Mouse (Mus musculus) adrenal gland, postnatal 36 days (tissue): ENCODE measurements around the gene Fscn2. TPM values are rescaled to one million over a fixed set of nuclear protein-coding genes. Genes with fewer than 3 reads are reported as not detected.

Experiments used
- DNase-seq, 2 experiments: peaks; one replicate each; pipeline ENCODE4 v3.0.0; 2021; ENCODE audit warnings: mixed read lengths in 1 of 2
- total RNA-seq, 2 experiments: library from RNA; stranded (reverse); gene quantifications; 2 replicates each; pipeline ENCODE4 v1.2.3; 2021

Gene Fscn2
- total RNA-seq, 2 experiments from 2014 or later: 0.59 TPM; not detected in 1

DNA sequence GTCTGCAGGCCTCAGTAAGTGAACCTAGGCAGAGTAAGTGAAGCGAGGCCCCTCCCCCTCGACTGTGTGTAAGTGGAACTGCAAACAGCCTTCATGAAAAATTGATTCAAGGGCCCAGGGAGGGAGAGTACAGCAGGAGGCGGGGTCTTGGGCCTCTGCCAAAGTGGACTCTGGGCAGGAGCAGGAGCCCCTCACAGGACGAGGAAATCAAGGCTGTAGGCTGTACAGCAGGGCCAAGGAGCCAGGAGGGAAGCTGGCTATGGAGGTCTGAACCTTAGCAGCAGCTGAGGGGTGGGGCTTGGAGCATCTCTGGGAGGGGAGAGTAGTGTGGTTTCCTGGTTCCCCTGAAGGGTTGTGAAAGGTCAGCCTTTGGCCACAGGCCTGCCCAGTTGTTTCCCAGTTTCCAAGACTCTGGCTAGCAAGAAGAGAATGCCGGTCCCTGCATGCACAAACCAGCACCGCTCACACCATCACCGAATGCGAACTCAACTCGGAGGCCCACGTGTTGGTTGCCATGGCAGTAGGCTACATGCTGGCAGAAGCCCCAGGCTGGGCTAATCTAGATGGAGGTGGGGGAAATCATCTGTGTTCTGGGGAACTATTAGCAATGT, 3.4 kb upstream of the Fscn2 start:
- DNase-seq: peak; percentile 68 to 76

DNA sequence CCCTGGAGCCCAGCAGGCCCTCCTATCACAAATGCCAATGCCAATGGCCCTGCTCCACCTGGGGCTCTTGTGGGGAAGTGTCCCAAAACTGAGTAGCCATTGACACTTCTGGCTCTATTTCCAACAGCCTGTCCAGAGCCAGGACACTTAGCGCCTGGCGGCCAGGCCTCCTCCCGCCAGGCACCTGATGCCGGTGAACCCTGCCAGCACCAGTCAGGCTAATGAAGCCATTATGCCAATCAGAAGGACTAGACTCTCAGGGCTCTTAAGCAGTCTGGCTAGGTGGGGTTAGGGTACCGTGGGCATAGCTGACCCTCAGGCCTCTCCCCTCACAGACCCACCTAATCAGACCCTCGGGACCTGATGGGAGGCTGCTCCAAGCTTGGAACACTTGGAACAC, 1.9 kb upstream of the Fscn2 start:
- DNase-seq: no peak

DNA sequence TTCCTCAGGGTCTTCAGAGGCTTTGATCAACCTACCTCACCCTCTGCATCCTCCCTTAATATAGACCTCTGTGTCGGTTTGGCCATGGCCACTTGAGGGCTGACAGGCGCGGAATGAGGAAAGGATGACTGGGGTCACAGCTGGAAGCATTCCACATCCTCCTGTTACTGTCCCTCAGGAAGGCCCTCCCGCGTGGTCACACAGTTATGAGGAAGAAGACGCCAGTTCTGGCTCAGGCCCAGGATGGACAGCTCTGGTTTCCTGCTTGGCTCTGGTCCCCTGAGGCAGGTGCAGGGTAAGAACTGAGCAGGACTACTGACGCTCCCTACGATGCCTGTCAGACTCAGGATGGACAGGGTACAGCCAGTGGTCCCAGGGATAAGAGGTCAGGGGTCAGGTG, 1.3 kb upstream of the Fscn2 start:
- peak; percentile 55 to 70 for DNase-seq

DNA sequence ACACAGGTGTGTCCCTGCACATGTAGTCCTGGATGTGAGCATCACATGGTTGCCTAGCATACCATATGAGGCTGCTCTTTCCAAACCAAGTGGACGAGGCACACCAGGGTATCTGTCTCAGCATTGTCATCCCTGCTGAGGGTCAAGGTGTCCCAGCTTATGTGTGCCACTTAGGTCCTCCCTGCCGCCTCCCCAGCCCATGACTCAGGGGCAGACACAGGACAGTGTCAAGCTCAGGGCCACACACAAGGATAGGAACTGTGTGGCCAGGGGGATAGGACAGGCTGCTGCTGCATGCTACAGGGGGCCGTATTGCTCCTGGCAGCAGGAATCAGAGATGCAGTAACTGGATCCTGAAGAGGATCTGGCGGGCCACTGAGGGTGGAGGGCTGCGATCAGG, 579 bp upstream of the Fscn2 start:
- DNase-seq: peak; percentile 59 to 63

DNA sequence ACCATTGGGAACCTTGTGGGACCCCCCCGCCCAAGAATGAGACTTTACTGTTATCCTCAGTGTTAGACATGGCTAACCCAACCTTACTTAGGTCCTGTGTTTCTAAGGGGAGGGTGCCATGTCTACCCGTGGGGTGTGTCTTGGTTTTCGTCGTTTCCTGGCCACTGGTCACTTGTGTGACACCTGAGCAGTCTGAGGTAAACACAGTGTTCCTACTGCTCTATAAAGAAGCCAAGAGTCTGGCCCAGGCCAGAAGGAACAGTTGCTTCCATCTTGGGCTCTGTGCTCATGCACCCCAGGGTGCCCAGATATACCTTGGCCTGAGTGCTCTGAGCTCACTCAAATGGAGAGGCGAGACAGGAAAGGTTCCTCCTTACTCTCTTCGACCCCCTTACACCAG, 1.6 kb downstream of the Fscn2 start:
- DNase-seq: no peak

DNA sequence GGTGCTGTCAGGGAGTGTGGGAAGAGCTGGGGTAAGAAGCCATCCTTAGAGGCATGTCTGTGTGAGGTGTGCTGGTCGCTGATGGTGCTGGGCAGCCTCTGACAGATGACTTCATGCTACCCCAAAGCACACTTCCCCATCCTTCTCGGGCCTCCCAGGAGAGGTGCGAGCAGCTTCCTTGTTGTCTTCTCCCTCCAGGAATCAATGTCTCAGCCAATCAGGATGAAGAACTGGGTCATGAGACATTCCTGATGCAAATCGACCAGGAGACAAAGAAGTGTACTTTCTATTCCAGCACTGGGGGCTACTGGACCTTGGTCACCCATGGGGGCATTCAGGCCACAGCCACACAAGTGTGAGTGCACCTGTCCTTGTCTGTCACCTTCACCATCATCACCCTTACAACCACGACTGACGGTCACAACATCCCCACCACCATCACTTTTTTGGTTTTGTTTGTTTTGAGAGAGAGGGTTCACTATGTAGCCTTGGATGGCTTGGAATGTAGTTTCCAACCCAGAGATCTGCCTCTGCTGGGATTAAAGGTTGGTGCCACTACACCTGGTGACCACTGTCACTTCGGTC, 5.2 kb downstream of the Fscn2 start:
- DNase-seq: no peak

DNA sequence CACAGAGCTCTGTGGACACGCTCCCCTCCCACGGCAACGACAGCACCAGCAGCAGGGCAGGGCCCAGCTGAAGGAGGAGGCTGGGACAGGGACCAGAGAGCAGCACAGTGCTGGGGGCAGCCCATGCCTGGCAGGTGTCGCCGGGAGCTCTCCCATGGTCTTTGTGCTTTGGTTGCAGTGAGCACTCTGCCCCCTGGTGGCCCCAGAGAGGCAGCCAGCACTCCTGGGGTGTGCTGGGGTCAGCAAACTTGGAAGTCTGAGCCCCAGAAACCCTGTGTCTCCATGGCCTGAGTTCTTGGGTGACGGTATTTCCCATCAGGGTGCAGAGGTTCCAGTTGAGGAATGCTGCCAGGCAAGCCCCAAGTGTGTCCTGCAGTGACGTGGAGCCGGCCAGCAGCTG, 8.3 kb downstream of the Fscn2 start:
- DNase-seq: peak; percentile 77 to 85

DNA sequence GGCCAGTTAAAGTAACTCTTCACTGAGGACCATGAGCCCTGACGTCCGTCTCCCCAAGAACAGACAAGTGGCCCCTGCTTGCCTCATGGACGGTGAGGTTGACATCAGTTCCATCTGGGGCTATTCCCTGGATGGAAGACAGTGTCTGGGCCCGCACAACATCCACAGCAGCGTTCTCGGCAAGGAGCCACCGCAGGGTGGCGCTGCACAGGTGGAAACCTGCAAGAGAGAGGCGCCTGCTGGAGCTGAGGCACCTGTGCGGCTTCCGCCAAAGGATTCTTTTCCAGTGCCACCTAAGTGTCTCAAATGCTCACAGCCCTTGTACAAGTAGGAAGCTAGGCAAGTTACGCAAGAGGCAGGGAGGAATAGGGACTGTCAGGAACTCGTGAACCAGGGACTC, 11.7 kb downstream of the Fscn2 start:
- DNase-seq: no peak

DNA sequence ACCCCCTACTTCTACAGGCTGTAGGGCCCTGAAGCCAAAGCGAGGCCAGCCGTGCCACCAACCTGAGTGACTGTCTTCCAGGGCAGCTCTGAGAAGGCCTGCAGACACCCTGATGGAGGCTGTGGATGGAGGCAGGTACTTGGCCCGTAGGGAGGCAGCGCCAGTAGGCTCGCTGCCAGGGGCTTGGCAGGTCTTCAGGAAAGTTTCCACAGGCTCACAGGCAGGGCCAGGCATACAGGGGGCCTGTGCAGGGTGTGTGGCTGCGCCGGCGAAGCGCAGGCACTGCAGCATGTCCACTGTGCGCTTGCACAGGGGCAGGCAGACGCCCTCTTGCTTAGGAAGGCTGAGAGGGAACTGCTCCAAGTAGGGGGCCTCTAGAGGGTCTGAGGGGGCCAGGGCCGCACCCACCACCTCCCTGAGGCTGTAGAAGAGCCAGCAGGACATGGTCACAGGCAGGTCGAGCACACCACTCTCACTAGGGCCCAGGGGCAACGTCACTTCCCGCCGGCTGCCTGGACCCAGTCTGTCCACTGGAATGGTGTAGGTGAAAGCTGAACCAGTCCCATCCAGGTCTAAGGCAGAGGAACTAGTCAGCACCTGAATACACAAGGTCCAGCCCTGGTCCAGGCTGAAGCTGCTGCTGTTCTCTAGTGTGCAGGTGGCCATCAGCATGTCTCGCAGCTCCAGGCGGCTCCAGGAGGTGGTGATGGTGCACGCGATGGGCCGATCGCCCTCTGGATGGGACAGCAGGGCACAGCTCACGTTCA, 12.7 kb downstream of the Fscn2 start:
- peak; percentile 71 to 81 for DNase-seq

DNA sequence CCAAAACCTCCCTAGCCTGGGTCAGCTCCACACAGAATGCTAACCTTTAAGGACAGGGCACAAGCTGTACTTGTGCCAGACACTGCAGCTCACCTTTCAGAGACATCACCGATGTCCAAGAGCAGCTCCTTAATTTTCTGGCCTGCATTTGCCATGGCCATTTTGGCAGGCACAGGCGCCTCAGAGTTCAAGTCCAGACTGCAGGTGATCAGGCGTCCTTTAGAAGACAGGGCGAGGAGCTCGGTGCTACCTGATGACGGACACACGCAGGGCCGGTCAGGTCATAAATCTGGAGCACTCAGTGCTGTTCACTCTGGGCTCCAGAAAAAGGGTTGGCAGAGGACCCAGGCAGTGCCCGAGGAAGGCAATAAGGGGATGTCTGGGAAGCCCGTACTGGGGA, 14.0 kb downstream of the Fscn2 start:
- DNase-seq: no peak

DNA sequence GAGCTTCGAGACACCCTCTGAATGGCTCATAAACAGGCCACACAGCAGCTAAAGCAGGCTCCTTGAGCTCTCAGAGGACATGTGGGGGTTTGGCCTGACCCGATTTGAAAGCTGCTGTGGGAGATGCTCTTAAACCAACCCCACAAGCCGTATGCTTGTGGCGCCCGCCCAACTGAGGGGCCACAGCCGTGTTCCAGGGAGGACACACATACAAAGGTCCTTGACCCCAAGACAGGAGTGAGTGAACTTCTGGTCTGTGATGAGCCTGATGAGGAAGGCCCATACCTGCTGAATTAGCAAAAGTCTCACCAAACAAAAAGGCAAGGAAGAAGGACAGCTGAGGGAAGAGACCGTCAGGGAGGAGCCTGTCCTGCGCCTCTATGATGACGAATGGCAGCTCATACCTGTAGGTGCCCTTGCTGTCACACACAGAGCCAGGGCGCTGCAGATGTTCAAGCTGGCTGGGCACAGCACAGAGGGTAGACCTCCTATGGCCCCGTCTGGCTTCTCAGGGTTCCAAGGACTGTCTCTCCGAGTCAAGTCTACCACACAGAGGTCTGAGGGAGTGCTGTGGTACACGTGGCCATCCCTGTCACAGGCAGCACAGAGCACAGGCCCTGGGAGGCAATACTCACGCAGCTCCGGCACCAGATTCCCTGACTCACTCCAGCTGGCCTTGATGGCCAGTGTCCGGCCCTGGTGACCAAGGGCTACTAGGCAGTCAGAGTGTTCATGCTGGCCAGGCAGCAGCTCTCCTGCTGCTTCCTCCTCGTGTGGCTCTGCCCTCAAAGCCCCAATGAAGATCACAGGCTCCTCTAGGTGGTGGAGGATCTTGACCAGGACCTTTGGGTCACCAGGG, 15.2 kb downstream of the Fscn2 start:
- DNase-seq: peak; percentile 76 to 88

DNA sequence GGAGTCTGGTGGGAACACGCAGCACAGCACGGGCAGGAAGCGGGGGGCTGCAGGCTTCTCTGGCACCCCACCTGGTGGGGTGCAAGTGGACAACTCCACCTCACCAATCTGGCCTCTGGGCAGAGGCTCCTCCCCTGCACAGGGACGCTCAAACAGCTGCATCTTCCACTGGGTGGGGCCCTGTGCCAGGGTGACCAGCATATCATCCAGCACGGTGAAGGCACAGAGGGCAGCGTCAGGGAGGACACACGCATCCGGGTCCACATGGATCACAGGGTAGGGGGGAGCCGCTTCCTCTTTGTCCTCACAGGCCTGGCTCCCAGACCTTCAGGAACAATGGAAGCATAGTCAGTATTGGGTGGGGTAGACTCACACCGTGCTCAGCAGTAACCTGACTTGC, 16.0 kb downstream of the Fscn2 start:
- peak; percentile 36 to 40 for DNase-seq

DNA sequence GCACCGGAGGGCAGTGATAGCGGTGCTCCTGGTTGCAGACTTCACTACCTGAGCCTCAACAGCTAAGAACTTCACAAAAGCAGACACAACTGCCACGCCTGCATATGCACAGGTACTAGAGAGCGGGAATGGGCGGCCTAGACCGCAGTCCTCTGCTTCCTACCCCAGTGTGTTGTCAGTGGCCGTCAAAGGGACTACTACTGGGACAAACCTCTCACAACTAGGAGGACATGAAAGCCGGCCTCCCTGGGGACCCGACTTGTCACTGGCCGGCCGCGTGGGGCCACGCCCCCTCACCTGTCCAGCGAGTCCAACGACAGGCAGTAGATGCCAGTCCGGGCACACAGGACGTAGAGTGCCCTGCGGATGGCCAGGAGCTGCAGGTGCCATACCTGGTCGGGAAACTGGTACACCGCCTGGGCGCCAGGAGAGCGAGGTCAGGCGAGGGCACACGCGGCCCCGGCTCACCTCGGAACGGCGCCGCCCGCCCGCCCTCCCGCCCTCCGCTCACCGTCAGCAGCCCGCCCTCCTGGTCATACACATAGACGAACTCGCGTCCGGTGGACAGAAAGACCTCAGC, 16.8 kb downstream of the Fscn2 start:
- peak; percentile 50 to 60 for DNase-seq

DNA sequence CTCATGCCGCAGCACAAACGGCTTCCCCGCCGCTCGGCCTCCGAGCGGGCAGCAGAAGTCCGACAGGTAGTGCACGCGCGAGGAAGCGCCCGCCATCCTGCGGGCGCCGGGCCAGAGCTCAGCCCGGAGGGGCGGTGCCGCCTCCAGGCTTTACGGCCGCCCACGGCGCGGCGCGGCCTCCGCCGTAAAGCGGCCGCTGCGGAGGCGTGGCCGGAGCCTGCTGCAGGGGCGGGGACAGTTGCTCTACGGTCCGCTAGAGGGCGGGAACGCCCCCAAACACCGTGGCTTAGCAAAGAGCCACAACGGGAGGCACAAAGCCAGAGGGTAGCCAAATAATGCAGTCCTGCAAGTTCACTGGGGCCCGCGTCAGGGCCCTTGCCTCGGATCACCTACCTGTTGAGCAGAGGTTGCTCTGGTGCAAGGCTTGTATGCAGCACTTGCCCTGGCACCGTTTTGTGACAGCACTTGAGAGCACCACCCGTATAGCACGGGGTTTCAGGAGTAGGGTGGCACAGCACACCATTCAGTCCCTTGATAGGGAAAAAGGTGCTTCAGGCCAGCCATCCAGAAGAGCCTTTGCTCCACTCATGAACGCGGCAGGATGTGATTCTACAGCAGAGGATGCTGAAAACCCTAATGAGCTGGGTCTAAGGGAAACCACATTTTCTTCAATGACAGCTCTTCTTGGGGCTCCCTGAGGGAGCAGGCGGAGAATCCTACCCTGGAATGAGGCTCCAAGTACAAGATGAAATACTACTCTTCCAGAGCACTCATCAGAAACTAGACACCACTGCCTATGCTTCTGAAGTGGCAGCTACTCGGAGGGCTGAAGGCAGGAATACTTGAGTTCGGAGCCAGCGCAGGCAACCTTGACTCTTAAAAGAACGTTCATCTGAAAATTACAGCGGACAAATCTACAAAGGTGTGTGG, 17.5 kb downstream of the Fscn2 start, which contains the start of gene Faap100:
TSS of gene Faap100 (minus strand) at position 154 of the 930 bp plus-strand sequence.
- DNase-seq: peak; percentile 93 to 95

DNA sequence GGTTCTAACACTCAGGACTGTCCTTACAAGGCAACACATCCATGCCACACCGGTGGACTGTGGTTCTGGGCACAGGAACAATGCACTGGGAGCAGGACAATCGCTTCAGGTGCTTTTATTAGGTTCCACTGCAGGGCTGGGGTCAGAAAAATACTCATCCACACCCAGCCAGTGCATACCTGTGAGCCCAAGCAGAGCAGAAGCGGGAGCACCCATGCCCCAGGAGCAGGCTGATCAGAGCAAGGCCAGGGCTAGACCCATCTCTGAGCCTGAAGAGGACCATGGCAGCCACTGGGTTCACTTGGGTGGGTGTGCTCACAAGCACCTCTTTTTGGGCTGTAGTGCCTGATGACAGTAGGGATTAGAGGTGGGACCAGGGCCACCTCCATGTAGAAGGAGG, 18.9 kb downstream of the Fscn2 start:
- no peak for DNase-seq

DNA sequence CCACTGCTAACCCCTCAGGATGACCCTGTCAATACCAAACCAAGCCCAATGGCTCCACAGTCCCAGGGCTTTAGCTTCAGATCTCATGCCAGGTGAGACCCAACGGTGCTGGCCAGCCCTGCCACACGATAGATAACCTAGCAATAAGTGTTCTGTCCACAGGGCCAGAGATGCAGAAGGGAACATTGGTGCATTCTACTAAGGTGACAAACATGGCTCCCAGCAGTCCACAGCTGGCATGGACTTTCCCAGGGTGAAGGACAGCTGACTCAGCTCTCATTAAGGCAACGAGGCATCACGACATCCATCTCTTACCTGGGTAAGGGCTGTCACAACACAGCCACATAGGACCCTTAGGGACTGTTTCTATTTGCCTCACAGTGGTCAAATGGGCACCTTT, 19.8 kb downstream of the Fscn2 start:
- DNase-seq: no peak

DNA sequence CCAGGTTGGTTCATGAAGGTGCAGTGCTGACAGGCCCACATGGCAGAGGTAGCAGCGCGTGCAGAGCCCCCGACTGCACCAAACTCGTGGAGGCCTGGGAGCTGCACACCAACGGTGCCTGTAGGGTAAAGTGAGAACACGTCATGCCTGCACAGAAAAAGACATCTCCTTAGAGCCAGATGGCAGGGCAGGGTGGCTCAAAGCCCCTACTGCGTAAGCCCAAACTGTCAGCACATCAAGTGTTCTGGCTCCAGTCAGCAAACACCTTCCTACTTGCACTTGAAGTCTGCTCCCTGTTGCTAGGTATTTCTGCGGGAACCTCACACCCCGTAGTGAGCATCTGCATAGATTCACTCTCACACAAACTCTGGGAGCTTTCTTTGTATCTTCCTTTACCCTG, 21.2 kb downstream of the Fscn2 start:
- no peak for DNase-seq

DNA sequence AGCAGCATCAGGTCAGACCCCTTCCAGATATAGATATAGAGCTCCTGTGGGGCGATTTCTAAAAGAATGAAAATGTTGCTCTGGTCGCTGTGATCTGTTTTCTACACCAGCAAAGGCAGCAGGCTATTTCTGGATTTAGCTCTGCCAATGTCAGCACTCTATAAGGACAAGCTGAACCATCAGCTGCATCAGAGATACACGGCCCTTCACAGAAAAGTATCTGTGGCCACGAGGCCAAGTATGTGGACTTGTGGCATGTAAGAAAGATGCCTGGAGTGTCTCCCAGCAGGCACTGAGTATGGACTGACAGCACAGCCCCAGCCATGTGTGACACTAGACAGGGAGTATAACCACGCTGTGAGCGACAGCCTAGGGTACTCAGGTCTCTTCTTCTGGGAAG, 25.3 kb downstream of the Fscn2 start:
- no peak for DNase-seq

DNA sequence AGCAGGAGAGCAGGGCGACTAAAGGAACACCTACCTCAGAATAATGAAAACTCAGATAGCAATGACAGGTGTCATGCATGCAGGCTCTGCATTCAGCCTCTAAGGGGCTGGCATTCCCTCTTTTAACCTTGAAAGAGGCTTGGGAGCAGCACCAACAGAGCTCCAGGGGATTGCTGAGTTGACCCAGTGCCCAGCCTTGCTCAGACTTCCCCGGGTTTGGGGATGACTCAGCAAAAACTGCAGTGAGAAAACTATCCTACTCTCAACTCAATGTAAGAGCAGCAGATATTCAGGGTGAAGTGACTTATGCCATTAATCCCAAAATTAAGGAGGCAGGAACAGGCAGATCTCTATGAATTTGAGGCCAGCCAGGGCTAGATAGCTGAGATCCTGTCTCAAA, 25.8 kb downstream of the Fscn2 start:
- DNase-seq: peak; percentile 68 to 81

DNA sequence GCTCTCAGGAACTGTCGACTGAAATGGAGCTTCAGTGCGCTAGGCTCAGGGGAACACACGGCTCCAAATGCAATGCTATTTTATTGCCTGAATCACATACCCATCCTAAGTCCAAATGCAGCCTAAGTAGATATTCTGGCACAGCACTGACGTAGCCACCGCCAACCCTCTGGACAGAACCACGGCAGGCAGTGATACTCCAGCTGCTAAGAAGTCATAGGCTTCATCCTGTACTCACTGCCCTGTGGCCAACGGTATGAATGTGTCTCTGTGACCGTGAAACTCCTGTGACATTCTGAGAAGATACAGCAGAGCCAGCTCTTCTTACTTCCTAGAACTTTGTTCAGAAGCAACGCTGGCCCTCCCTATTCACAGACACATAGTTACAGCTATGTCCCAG, 27.2 kb downstream of the Fscn2 start:
- DNase-seq: no peak

DNA sequence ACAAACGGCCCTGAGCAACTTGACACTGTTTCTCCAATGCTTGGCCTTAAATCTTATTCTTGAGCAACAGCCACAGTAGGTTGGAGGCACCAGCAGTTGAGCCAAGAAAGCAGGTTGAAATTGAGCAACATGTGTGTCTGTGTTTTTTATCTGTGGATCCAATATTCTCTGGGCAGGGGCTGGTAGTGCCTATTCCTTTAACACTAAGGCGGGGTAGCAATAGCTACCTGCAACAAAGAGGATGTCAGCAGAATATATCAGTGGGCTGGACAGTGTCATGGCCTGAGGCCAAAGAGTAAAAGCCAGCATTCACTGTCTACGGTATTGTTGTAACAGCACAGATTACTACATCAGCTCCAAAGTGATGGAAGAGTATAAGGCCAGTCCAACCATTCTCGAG, 34.3 kb downstream of the Fscn2 start:
- no peak for DNase-seq
